Mouse (Mus musculus): ENCODE measurements around the gene Rab11fip4. TPM values are rescaled to one million over a fixed set of nuclear protein-coding genes. Genes with fewer than 3 reads are reported as not detected.
A peak's percentile ranks its signal among the peaks of the same experiment; 100 is the strongest.

Gene Rab11fip4
- polyA plus RNA-seq, 1 experiment from 2014 or later = 28.9 TPM

GRCm38 (mm10) chr11:79581257-79581656, 9.8 kb upstream of the Rab11fip4 start:
- H3K27me3 ChIP-seq = no peaks in the 10 kb centered on the region
- no peak overlapping the region for H3K4me2 ChIP-seq
- no peak overlapping the region for H3K27ac ChIP-seq (replicated peaks)
- no peak overlapping the region for H3K4me3 ChIP-seq
- peaks cover 15% of the 10 kb centered on the region for H3K36me3 ChIP-seq
- H3K9me3 ChIP-seq = no peaks in the 10 kb centered on the region
- no peak for ATAC-seq (ENCODE audit: low FRiP score, low read depth)
- H3K9ac ChIP-seq = no peak overlapping the region
- H3K4me1 ChIP-seq (replicated peaks) = no peaks in the 10 kb centered on the region
- WGBS = 82% methylated on average over 6 of the region's 6 CpGs

- peak; percentile 77 for ATAC-seq (ENCODE audit: low FRiP score, low read depth)
- Histone ChIP-seq H3K4me2 (no peak overlapping the region), H3K9me3 (no peaks in the 10 kb centered on the region), H3K27ac (replicated peaks) (no peak overlapping the region), H3K4me3 (no peak overlapping the region), H3K36me3 (no peaks in the 10 kb centered on the region; the same call in 1 of the 2 replicates), H3K9ac (no peak overlapping the region), H3K27me3 (no peaks in the 10 kb centered on the region), H3K4me1 (replicated peaks) (no peaks in the 10 kb centered on the region)
- 10% methylated on average over 5 of the region's 5 CpGs for WGBS
Measured at GRCm38 (mm10) chr11:79584191-79584590, 6.8 kb upstream of the Rab11fip4 start.

- Histone ChIP-seq H3K4me3 (no peak overlapping the region), H3K9ac (no peak overlapping the region), H3K27ac (replicated peaks) (no peak overlapping the region), H3K9me3 (no peaks in the 10 kb centered on the region), H3K4me1 (replicated peaks) (peaks cover 32% of the 10 kb centered on the region), H3K27me3 (no peaks in the 10 kb centered on the region), H3K4me2 (no peak overlapping the region), H3K36me3 (no peaks in the 10 kb centered on the region)
- ATAC-seq (ENCODE audit: low FRiP score, low read depth) = no peak
- 53% methylated on average over 14 of the region's 14 CpGs for WGBS
Measured at GRCm38 (mm10) chr11:79589317-79590075, 1.5 kb upstream of the Rab11fip4 start.

- Histone ChIP-seq H3K9ac (peak overlapping the region; percentile 93), H3K27ac (replicated peaks) (peak overlapping the region; percentile 89), H3K4me2 (peak overlapping the region; percentile 78), H3K4me1 (replicated peaks) (peaks cover 35% of the 10 kb centered on the region), H3K36me3 (no peaks in the 10 kb centered on the region), H3K4me3 (peak overlapping the region; percentile 76), H3K27me3 (no peaks in the 10 kb centered on the region), H3K9me3 (no peaks in the 10 kb centered on the region)
- ATAC-seq (ENCODE audit: low FRiP score, low read depth) = peak; percentile 39
- 13% methylated on average over 5 of the region's 5 CpGs for WGBS
Measured at GRCm38 (mm10) chr11:79591591-79591975, 571 bp downstream of the Rab11fip4 start.

GRCm38 (mm10) chr11:79593495-79593894, 2.5 kb downstream of the Rab11fip4 start:
- H3K36me3 ChIP-seq = peaks cover 5% of the 10 kb centered on the region; the same call in 1 of the 2 replicates
- ATAC-seq (ENCODE audit: low FRiP score, low read depth) = no peak
- no peaks in the 10 kb centered on the region for H3K27me3 ChIP-seq
- H3K4me1 ChIP-seq (replicated peaks) = peaks cover 35% of the 10 kb centered on the region
- no peak overlapping the region for H3K27ac ChIP-seq (replicated peaks)
- peak overlapping the region; percentile 93; the same call in 1 of the 2 replicates for H3K9ac ChIP-seq
- 31% methylated on average over 11 of the region's 11 CpGs for WGBS
- no peaks in the 10 kb centered on the region for H3K9me3 ChIP-seq
- peak overlapping the region; percentile 78 for H3K4me2 ChIP-seq
- H3K4me3 ChIP-seq = peak overlapping the region; percentile 76; the same call in 1 of the 2 replicates

GRCm38 (mm10) chr11:79610454-79610853, 19.4 kb downstream of the Rab11fip4 start:
- H3K27ac ChIP-seq (replicated peaks) = peak overlapping the region; percentile 39
- H3K4me3 ChIP-seq = no peak overlapping the region
- no peaks in the 10 kb centered on the region for H3K36me3 ChIP-seq
- H3K4me1 ChIP-seq (replicated peaks) = peaks cover 44% of the 10 kb centered on the region
- H3K9ac ChIP-seq = no peak overlapping the region
- H3K9me3 ChIP-seq = no peaks in the 10 kb centered on the region
- H3K4me2 ChIP-seq = no peak overlapping the region
- no peaks in the 10 kb centered on the region for H3K27me3 ChIP-seq
- no peak for ATAC-seq (ENCODE audit: low FRiP score, low read depth)
- 64% methylated on average over 2 of the region's 2 CpGs for WGBS

GRCm38 (mm10) chr11:79611011-79611666, 20.1 kb downstream of the Rab11fip4 start:
- Histone ChIP-seq H3K4me1 (replicated peaks) (peaks cover 44% of the 10 kb centered on the region), H3K27me3 (no peaks in the 10 kb centered on the region), H3K9ac (no peak overlapping the region), H3K4me2 (no peak overlapping the region), H3K9me3 (no peaks in the 10 kb centered on the region), H3K4me3 (no peak overlapping the region), H3K27ac (replicated peaks) (peak overlapping the region; percentile 39), H3K36me3 (no peaks in the 10 kb centered on the region)
- ATAC-seq (ENCODE audit: low FRiP score, low read depth) = no peak
- 9% methylated on average over 13 of the region's 13 CpGs for WGBS

GRCm38 (mm10) chr11:79612046-79612600, 21.1 kb downstream of the Rab11fip4 start:
- no peak overlapping the region for H3K9ac ChIP-seq
- no peaks in the 10 kb centered on the region for H3K36me3 ChIP-seq
- ATAC-seq (ENCODE audit: low FRiP score, low read depth) = no peak
- no peaks in the 10 kb centered on the region for H3K9me3 ChIP-seq
- peaks cover 44% of the 10 kb centered on the region for H3K4me1 ChIP-seq (replicated peaks)
- H3K4me2 ChIP-seq = no peak overlapping the region
- H3K4me3 ChIP-seq = no peak overlapping the region
- WGBS = 0% methylated on average over 1 of the region's 1 CpGs
- H3K27me3 ChIP-seq = no peaks in the 10 kb centered on the region
- no peak overlapping the region for H3K27ac ChIP-seq (replicated peaks)

GRCm38 (mm10) chr11:79613084-79613483, 22.1 kb downstream of the Rab11fip4 start:
- H3K9me3 ChIP-seq = no peaks in the 10 kb centered on the region
- H3K9ac ChIP-seq = no peak overlapping the region
- 22% methylated on average over 3 of the region's 3 CpGs for WGBS
- H3K4me3 ChIP-seq = no peak overlapping the region
- ATAC-seq (ENCODE audit: low FRiP score, low read depth) = no peak
- H3K36me3 ChIP-seq = no peaks in the 10 kb centered on the region
- peaks cover 45% of the 10 kb centered on the region for H3K4me1 ChIP-seq (replicated peaks)
- no peak overlapping the region for H3K4me2 ChIP-seq
- no peaks in the 10 kb centered on the region for H3K27me3 ChIP-seq
- H3K27ac ChIP-seq (replicated peaks) = no peak overlapping the region

GRCm38 (mm10) chr11:79613711-79614110, 22.7 kb downstream of the Rab11fip4 start:
- Histone ChIP-seq H3K36me3 (no peaks in the 10 kb centered on the region), H3K4me2 (no peak overlapping the region), H3K27ac (replicated peaks) (no peak overlapping the region), H3K27me3 (no peaks in the 10 kb centered on the region), H3K9ac (no peak overlapping the region), H3K4me1 (replicated peaks) (peaks cover 40% of the 10 kb centered on the region), H3K4me3 (no peak overlapping the region), H3K9me3 (no peaks in the 10 kb centered on the region)
- 62% methylated on average over 4 of the region's 4 CpGs for WGBS
- ATAC-seq (ENCODE audit: low FRiP score, low read depth) = no peak

GRCm38 (mm10) chr11:79614880-79615279, 23.9 kb downstream of the Rab11fip4 start:
- peaks cover 39% of the 10 kb centered on the region for H3K4me1 ChIP-seq (replicated peaks)
- no peak overlapping the region for H3K9ac ChIP-seq
- no peak for ATAC-seq (ENCODE audit: low FRiP score, low read depth)
- no peak overlapping the region for H3K27ac ChIP-seq (replicated peaks)
- H3K36me3 ChIP-seq = no peaks in the 10 kb centered on the region
- H3K4me2 ChIP-seq = no peak overlapping the region
- no peaks in the 10 kb centered on the region for H3K27me3 ChIP-seq
- no peak overlapping the region for H3K4me3 ChIP-seq
- 91% methylated on average over 3 of the region's 3 CpGs for WGBS
- no peaks in the 10 kb centered on the region for H3K9me3 ChIP-seq

- Histone ChIP-seq H3K27ac (replicated peaks) (no peak overlapping the region), H3K9ac (no peak overlapping the region), H3K36me3 (peaks cover 6% of the 10 kb centered on the region), H3K4me3 (no peak overlapping the region), H3K9me3 (no peaks in the 10 kb centered on the region), H3K4me2 (no peak overlapping the region), H3K27me3 (no peaks in the 10 kb centered on the region), H3K4me1 (replicated peaks) (peaks cover 29% of the 10 kb centered on the region)
- WGBS = 38% methylated on average over 5 of the region's 5 CpGs
- ATAC-seq (ENCODE audit: low FRiP score, low read depth) = no peak
Measured at GRCm38 (mm10) chr11:79615871-79616270, 24.9 kb downstream of the Rab11fip4 start.
